ENCODE assay signal across 20 mouse cellular contexts in the genomic region with DNA sequence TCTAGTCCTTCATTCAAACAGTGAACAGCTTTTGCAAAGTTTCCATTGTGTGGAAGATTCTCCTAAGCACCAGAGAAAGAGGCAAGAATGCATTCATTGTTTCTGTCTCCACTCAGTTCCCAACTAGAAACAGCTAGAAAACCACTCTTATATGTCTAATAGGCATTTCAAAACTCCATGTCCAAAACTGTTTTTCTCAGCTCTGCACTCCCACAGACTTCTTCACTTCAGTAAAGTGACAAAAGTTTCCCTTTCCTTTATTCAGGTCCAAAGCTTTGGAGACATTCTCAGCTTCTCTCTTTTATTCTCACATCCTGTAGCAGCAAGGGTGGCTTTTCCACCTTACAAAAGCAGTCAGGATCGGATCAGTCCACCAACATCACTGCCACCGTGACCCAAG.
DNase-seq lines count a peak whose midpoint lies in the region; ATAC-seq lines count a peak whose summit lies in the region.
"Had no signal": no experiment of that assay in that cellular context is flagged by ENCODE, and none has a peak within 500 bp of the region (broad histone marks: within the 10 kb centered on the region; RNA-seq: fewer than 3 reads in every experiment).

No protein-coding gene starts in this region.

- no peak for DNase-seq in frontal cortex, postnatal 36 days (ENCODE audit: low spot score in 2 of 2)
- DNase-seq in brain, adult 2 months (ENCODE audit: low read depth, low spot score) = peak; percentile 17
- peak; percentile 27 for DNase-seq in telencephalon, adult 2 months (ENCODE audit: low read depth, low spot score)
- no peak for DNase-seq in adrenal gland, postnatal 10 days
- DNase-seq: adrenal gland, adult 2 months; adrenal gland, adult 8-10 months; adrenal gland, postnatal 14 days; adrenal gland, postnatal 25 days; adrenal gland, postnatal 36 days; B cell, adult 2 months; cerebellum, adult 11 months; cerebellum, adult 11-12 months; cerebellum, adult 18-20 months; cerebellum, adult 2 months; cerebellum, adult 8-10 months had no signal

- peak; percentile 93 for ATAC-seq in frontal cortex, adult (ENCODE audit: low TSS enrichment)
- no peak for ATAC-seq in inflammation-experienced regulatory T-cells, adult 6 months
- ATAC-seq: activated CD4-positive, CD25-positive, alpha-beta regulatory T cell, adult 4 months; CD4-positive, CD25-positive, alpha-beta regulatory T cell, adult 4 months; Patski had no signal

Comparison
In these comparisons a context has a peak if more than half of its experiments do, and no peak if none do; other contexts are left out.
1. DNase-seq: peak in brain, adult 2 months (single experiment) and telencephalon, adult 2 months (single experiment); none in frontal cortex, postnatal 36 days (0 of 2) and adrenal gland, postnatal 10 days (single experiment).